Mouse (Mus musculus): Measurements from ENCODE around the gene Psmd1. TPM values are rescaled to one million over a fixed set of nuclear protein-coding genes. Genes with fewer than 3 reads are reported as not detected.

Gene Psmd1
- polyA plus RNA-seq, 1 experiment, result 36.4 TPM

- whole genome bisulfite sequencing, result 59% methylated on average over 4 of the region's 4 CpGs
- no peak for TF ChIP-seq CTCF (IDR thresholded peaks at IDR 0.05; ENCODE audit: control insufficient read depth, insufficient read depth, low read length)
- TF ChIP-seq POLR2A (IDR thresholded peaks at IDR 0.05; ENCODE audit: borderline replicate concordance, control insufficient read depth, low read depth, low read length), result no peak
These were observed 24.1 kb upstream of the Psmd1 start for GRCm38 (mm10) chr1:86040131-86040530.

GRCm38 (mm10) chr1:86040817-86041216, 23.4 kb upstream of the Psmd1 start:
- no peak overlapping the region for H3K4me3 ChIP-seq (replicated peaks; ENCODE audit: control insufficient read depth, low read depth, low read length)
- no peaks in the 10 kb centered on the region; the same call in 1 of the 2 replicates for H3K4me1 ChIP-seq (ENCODE audit: control insufficient read depth, insufficient read depth, low read length)
- 44% methylated on average over 3 of the region's 3 CpGs for WGBS
- no peak overlapping the region for H3K27ac ChIP-seq (ENCODE audit: control insufficient read depth, insufficient read depth, low read depth, low read length, poor library complexity)
- TF ChIP-seq CTCF (IDR thresholded peaks at IDR 0.05; ENCODE audit: control insufficient read depth, insufficient read depth, low read length) (no peak), POLR2A (IDR thresholded peaks at IDR 0.05; ENCODE audit: borderline replicate concordance, control insufficient read depth, low read depth, low read length) (no peak)

More at GRCm38 (mm10) chr1:86040131-86040530, 24.1 kb upstream of the Psmd1 start:
- no peak overlapping the region for H3K27ac ChIP-seq (ENCODE audit: control insufficient read depth, insufficient read depth, low read depth, low read length, poor library complexity)
- H3K4me1 ChIP-seq (ENCODE audit: control insufficient read depth, insufficient read depth, low read length), result no peaks in the 10 kb centered on the region; the same call in 1 of the 2 replicates
- no peak overlapping the region for H3K4me3 ChIP-seq (replicated peaks; ENCODE audit: control insufficient read depth, low read depth, low read length)

- TF ChIP-seq CTCF (IDR thresholded peaks at IDR 0.05; ENCODE audit: control insufficient read depth, insufficient read depth, low read length), result no peak
- TF ChIP-seq POLR2A (IDR thresholded peaks at IDR 0.05; ENCODE audit: borderline replicate concordance, control insufficient read depth, low read depth, low read length), result no peak
- Histone ChIP-seq H3K27ac (ENCODE audit: control insufficient read depth, insufficient read depth, low read depth, low read length, poor library complexity) (no peak overlapping the region), H3K4me3 (replicated peaks; ENCODE audit: control insufficient read depth, low read depth, low read length) (no peak overlapping the region), H3K4me1 (ENCODE audit: control insufficient read depth, insufficient read depth, low read length) (no peaks in the 10 kb centered on the region; the same call in 1 of the 2 replicates)
- 66% methylated on average over 4 of the region's 4 CpGs for WGBS
These were observed 19.1 kb upstream of the Psmd1 start for GRCm38 (mm10) chr1:86045056-86045455.

GRCm38 (mm10) chr1:86045848-86046805, 18.1 kb upstream of the Psmd1 start, which contains the start of gene 2810459M11Rik:
2810459M11Rik (plus strand) TSS chr1:86045863.
- Histone ChIP-seq H3K27ac (ENCODE audit: control insufficient read depth, insufficient read depth, low read depth, low read length, poor library complexity) (no peak within 1 kb of the TSS; the same call in 1 of the 2 replicates), H3K4me3 (replicated peaks; ENCODE audit: control insufficient read depth, low read depth, low read length) (no peak within 1 kb of the TSS), H3K4me1 (ENCODE audit: control insufficient read depth, insufficient read depth, low read length) (no peaks in the 10 kb centered on the region)
- no peak for TF ChIP-seq CTCF (IDR thresholded peaks at IDR 0.05; ENCODE audit: control insufficient read depth, insufficient read depth, low read length)
- no peak for TF ChIP-seq POLR2A (IDR thresholded peaks at IDR 0.05; ENCODE audit: borderline replicate concordance, control insufficient read depth, low read depth, low read length)
- WGBS, result 1% methylated on average over 110 of the region's 110 CpGs

GRCm38 (mm10) chr1:86046833-86047563, 17.2 kb upstream of the Psmd1 start:
- Histone ChIP-seq H3K27ac (ENCODE audit: control insufficient read depth, insufficient read depth, low read depth, low read length, poor library complexity) (no peak overlapping the region), H3K4me1 (ENCODE audit: control insufficient read depth, insufficient read depth, low read length) (no peaks in the 10 kb centered on the region), H3K4me3 (replicated peaks; ENCODE audit: control insufficient read depth, low read depth, low read length) (no peak overlapping the region)
- WGBS, result 39% methylated on average over 24 of the region's 24 CpGs
- TF ChIP-seq POLR2A (IDR thresholded peaks at IDR 0.05; ENCODE audit: borderline replicate concordance, control insufficient read depth, low read depth, low read length), result no peak
- TF ChIP-seq CTCF (IDR thresholded peaks at IDR 0.05; ENCODE audit: control insufficient read depth, insufficient read depth, low read length), result no peak

- 40% methylated on average over 4 of the region's 4 CpGs for WGBS
- H3K4me1 ChIP-seq (ENCODE audit: control insufficient read depth, insufficient read depth, low read length), result no peaks in the 10 kb centered on the region
These were observed 16.0 kb upstream of the Psmd1 start for GRCm38 (mm10) chr1:86048231-86048630.

GRCm38 (mm10) chr1:86048744-86049143, 15.4 kb upstream of the Psmd1 start:
- Histone ChIP-seq H3K27ac (ENCODE audit: control insufficient read depth, insufficient read depth, low read depth, low read length, poor library complexity) (no peak overlapping the region), H3K4me1 (ENCODE audit: control insufficient read depth, insufficient read depth, low read length) (no peaks in the 10 kb centered on the region), H3K4me3 (replicated peaks; ENCODE audit: control insufficient read depth, low read depth, low read length) (no peak overlapping the region)
- TF ChIP-seq CTCF (IDR thresholded peaks at IDR 0.05; ENCODE audit: control insufficient read depth, insufficient read depth, low read length) (no peak), POLR2A (IDR thresholded peaks at IDR 0.05; ENCODE audit: borderline replicate concordance, control insufficient read depth, low read depth, low read length) (no peak)
- WGBS, result 74% methylated on average over 3 of the region's 3 CpGs

More at GRCm38 (mm10) chr1:86048231-86048630, 16.0 kb upstream of the Psmd1 start:
- TF ChIP-seq CTCF (IDR thresholded peaks at IDR 0.05; ENCODE audit: control insufficient read depth, insufficient read depth, low read length) (no peak), POLR2A (IDR thresholded peaks at IDR 0.05; ENCODE audit: borderline replicate concordance, control insufficient read depth, low read depth, low read length) (no peak)
- H3K4me3 ChIP-seq (replicated peaks; ENCODE audit: control insufficient read depth, low read depth, low read length), result no peak overlapping the region
- no peak overlapping the region for H3K27ac ChIP-seq (ENCODE audit: control insufficient read depth, insufficient read depth, low read depth, low read length, poor library complexity)

All from bone marrow, adult 2 months (tissue).